Mouse (Mus musculus): ENCODE data around the gene Cypt14. TPM values are rescaled to one million over a fixed set of nuclear protein-coding genes. Genes with fewer than 3 reads are reported as not detected.
"Not testable (repeated sequence)": the region's sequence is repeated elsewhere in the genome, so short reads cannot be mapped to it uniquely, and the experiment has no call there.

Gene Cypt14
- not detected in 2 replicates for polyA plus RNA-seq (2012; rRNA removed)
- not detected in 2 replicates for polyA plus RNA-seq (2014; fragmentation: Nextera tagmentation; extraction: Ambion mirVana)

- H3K4me3 ChIP-seq (replicated peaks; ENCODE audit: low read length); DNase-seq (ENCODE audit: low spot score); H3K4me1 ChIP-seq (ENCODE audit: control insufficient read depth, insufficient read depth, low read length); H3K9ac ChIP-seq (ENCODE audit: low read depth, low read length, severe bottlenecking); H3K36me3 ChIP-seq (ENCODE audit: control insufficient read depth, insufficient read depth, low read length); H3K4me2 ChIP-seq (replicated peaks; ENCODE audit: low read depth, low read length, severe bottlenecking); H3K27ac ChIP-seq (replicated peaks; ENCODE audit: low read depth, low read length); H3K27me3 ChIP-seq (ENCODE audit: control insufficient read depth, insufficient read depth, low read length); H3K9me3 ChIP-seq (ENCODE audit: control insufficient read depth, low read length); ATAC-seq (ENCODE audit: low FRiP score, low read depth): not testable (repeated sequence)
- 75% methylated on average over 2 of the region's 2 CpGs for WGBS
Observed at GRCm38 (mm10) chrX:39863504-39863903, at the start of gene Cypt14. Gene Cypt14 (minus strand): TSS chrX:39863604.

Data from limb, embryonic 14.5 days (tissue).